Mouse (Mus musculus): ENCODE results near the gene Doc2a. TPM values are rescaled to one million over a fixed set of nuclear protein-coding genes. Genes with fewer than 3 reads are reported as not detected.

Gene Doc2a
- polyA plus RNA-seq, 1 experiment from 2014 or later, result 0.29 TPM

Other genes with a start within 250 kb of the Doc2a start
- gene Nupr1, start 216.6 kb upstream of the Doc2a start, polyA plus RNA-seq (2015; fragmentation: Nextera tagmentation; extraction: Ambion mirVana), result 1.7 and 2.0 TPM in 2 replicates
- 34.7 and 36.8 TPM in 2 replicates for gene Sgf29, start 198.1 kb upstream of the Doc2a start, polyA plus RNA-seq (2015; fragmentation: Nextera tagmentation; extraction: Ambion mirVana)
- 1.8 and 2.0 TPM in 2 replicates for gene Sult1a1, start 171.0 kb upstream of the Doc2a start, polyA plus RNA-seq (2015; fragmentation: Nextera tagmentation; extraction: Ambion mirVana)
- gene Bola2, start 152.0 kb upstream of the Doc2a start, polyA plus RNA-seq (2015; fragmentation: Nextera tagmentation; extraction: Ambion mirVana), result 113 and 128 TPM in 2 replicates
- gene Slx1b, start 151.6 kb upstream of the Doc2a start, polyA plus RNA-seq (2015; fragmentation: Nextera tagmentation; extraction: Ambion mirVana), result 3.6 and 4.2 TPM in 2 replicates
- 73.1 and 78.7 TPM in 2 replicates for gene Coro1a, start 139.6 kb upstream of the Doc2a start, polyA plus RNA-seq (2015; fragmentation: Nextera tagmentation; extraction: Ambion mirVana)
- gene Mapk3, start 87.8 kb upstream of the Doc2a start, polyA plus RNA-seq (2015; fragmentation: Nextera tagmentation; extraction: Ambion mirVana), result 19.0 and 19.3 TPM in 2 replicates
- 0.37 and 0.64 TPM in 2 replicates for gene Gdpd3, start 81.1 kb upstream of the Doc2a start, polyA plus RNA-seq (2015; fragmentation: Nextera tagmentation; extraction: Ambion mirVana)
- 68.4 and 77.3 TPM in 2 replicates for gene Ypel3, start 70.5 kb upstream of the Doc2a start, polyA plus RNA-seq (2015; fragmentation: Nextera tagmentation; extraction: Ambion mirVana)
- 0.35 and 0.45 TPM in 2 replicates for gene Tbx6, start 65.9 kb upstream of the Doc2a start, polyA plus RNA-seq (2015; fragmentation: Nextera tagmentation; extraction: Ambion mirVana)
- 133 and 141 TPM in 2 replicates for gene Ppp4c, start 54.9 kb upstream of the Doc2a start, polyA plus RNA-seq (2015; fragmentation: Nextera tagmentation; extraction: Ambion mirVana)
- 0.10 and 0.13 TPM in 2 replicates for gene Fam57b, start 49.7 kb upstream of the Doc2a start, polyA plus RNA-seq (2015; fragmentation: Nextera tagmentation; extraction: Ambion mirVana)
- gene 4930451I11Rik, start 15.8 kb upstream of the Doc2a start, polyA plus RNA-seq (2015; fragmentation: Nextera tagmentation; extraction: Ambion mirVana), result not detected in 2 replicates
- gene Hirip3, start 14.6 kb downstream of the Doc2a start, polyA plus RNA-seq (2015; fragmentation: Nextera tagmentation; extraction: Ambion mirVana), result 17.8 and 18.9 TPM in 2 replicates
- gene Ino80e, start 15.0 kb downstream of the Doc2a start, polyA plus RNA-seq (2015; fragmentation: Nextera tagmentation; extraction: Ambion mirVana), result 55.2 and 65.3 TPM in 2 replicates
- 11.6 and 12.9 TPM in 2 replicates for gene Taok2, start 37.3 kb downstream of the Doc2a start, polyA plus RNA-seq (2015; fragmentation: Nextera tagmentation; extraction: Ambion mirVana)
- 16.1 and 16.5 TPM in 2 replicates for gene Tmem219, start 75.5 kb downstream of the Doc2a start, polyA plus RNA-seq (2015; fragmentation: Nextera tagmentation; extraction: Ambion mirVana)
- 6.2 and 6.9 TPM in 2 replicates for gene Kctd13, start 81.5 kb downstream of the Doc2a start, polyA plus RNA-seq (2015; fragmentation: Nextera tagmentation; extraction: Ambion mirVana)
- gene Asphd1, start 102.2 kb downstream of the Doc2a start, polyA plus RNA-seq (2015; fragmentation: Nextera tagmentation; extraction: Ambion mirVana), result not detected in 2 replicates
- 0.06 and 0.09 TPM in 2 replicates for gene Sez6l2, start 103.1 kb downstream of the Doc2a start, polyA plus RNA-seq (2015; fragmentation: Nextera tagmentation; extraction: Ambion mirVana)
- gene Cdipt, start 128.5 kb downstream of the Doc2a start, polyA plus RNA-seq (2015; fragmentation: Nextera tagmentation; extraction: Ambion mirVana), result 50.7 and 55.5 TPM in 2 replicates
- 0.37 and 0.65 TPM in 2 replicates for gene Cdiptos, start 128.7 kb downstream of the Doc2a start, polyA plus RNA-seq (2015; fragmentation: Nextera tagmentation; extraction: Ambion mirVana)
- 7.8 and 8.6 TPM in 2 replicates for gene Mvp, start 167.2 kb downstream of the Doc2a start, polyA plus RNA-seq (2015; fragmentation: Nextera tagmentation; extraction: Ambion mirVana)
- gene Pagr1b, start 169.1 kb downstream of the Doc2a start, polyA plus RNA-seq (2015; fragmentation: Nextera tagmentation; extraction: Ambion mirVana), result 0.27 TPM in 1 of 2 replicates, not detected in the other
- 38.7 and 50.1 TPM in 2 replicates for gene Pagr1a, start 169.9 kb downstream of the Doc2a start, polyA plus RNA-seq (2015; fragmentation: Nextera tagmentation; extraction: Ambion mirVana)
- gene Gm42742, start 173.7 kb downstream of the Doc2a start, polyA plus RNA-seq (2015; fragmentation: Nextera tagmentation; extraction: Ambion mirVana), result 5.1 and 11.3 TPM in 2 replicates
- 0.22 and 0.47 TPM in 2 replicates for gene Prrt2, start 173.8 kb downstream of the Doc2a start, polyA plus RNA-seq (2015; fragmentation: Nextera tagmentation; extraction: Ambion mirVana)
- 38.2 and 42.2 TPM in 2 replicates for gene Maz, start 179.6 kb downstream of the Doc2a start, polyA plus RNA-seq (2015; fragmentation: Nextera tagmentation; extraction: Ambion mirVana)
- gene Kif22, start 195.1 kb downstream of the Doc2a start, polyA plus RNA-seq (2015; fragmentation: Nextera tagmentation; extraction: Ambion mirVana), result 109 and 122 TPM in 2 replicates
- gene Zg16, start 239.9 kb downstream of the Doc2a start, polyA plus RNA-seq (2015; fragmentation: Nextera tagmentation; extraction: Ambion mirVana), result not detected in 2 replicates
- 7.0 and 7.3 TPM in 2 replicates for gene AI467606, start 243.9 kb downstream of the Doc2a start, polyA plus RNA-seq (2015; fragmentation: Nextera tagmentation; extraction: Ambion mirVana)

Data from liver, embryonic 13.5 days (tissue).